Mouse (Mus musculus) gastrocnemius, postnatal 36 days (tissue): ENCODE measurements around the gene Lamtor5. TPM values are rescaled to one million over a fixed set of nuclear protein-coding genes. Genes with fewer than 3 reads are reported as not detected.
"Not testable (repeated sequence)": the region's sequence is repeated elsewhere in the genome, so short reads cannot be mapped to it uniquely, and the experiment has no call there.

Experiments used
- DNase-seq, 2 experiments: peaks; one replicate each; pipeline ENCODE4 v3.0.0; 2022
- intact Hi-C: fragments of 180-260 bp; cut with DNase I; formaldehyde crosslinking; loops from one replicate; pipeline ENCODE4 v1.15.1; 2025
- total RNA-seq, 2 experiments: library from RNA; stranded (reverse); gene quantifications; 2 replicates each; pipeline ENCODE4 v1.2.3; 2021

Gene Lamtor5
- total RNA-seq, 2 experiments from 2014 or later = 50.4 to 58.4 TPM

GRCm38 (mm10) chr3:107260956-107261850, 17.5 kb upstream of the Lamtor5 start:
- intact Hi-C loops = no loop called here
- peak in 1 of 2 experiments; percentile 48 for DNase-seq

GRCm38 (mm10) chr3:107261851-107262165, 16.9 kb upstream of the Lamtor5 start:
- peak; percentile 32 to 45 for DNase-seq
- intact Hi-C loops = no loop called here

GRCm38 (mm10) chr3:107266814-107267345, 11.8 kb upstream of the Lamtor5 start:
- DNase-seq = no peak
- intact Hi-C loops = no loop called here

- DNase-seq = no peak
- intact Hi-C loops = no loop called here
These were observed 6.2 kb upstream of the Lamtor5 start for GRCm38 (mm10) chr3:107272433-107272832.

- intact Hi-C loops = loop anchor here (2.0 kb wide), 1 partner anchor 41 kb away; no protein-coding TSS in a partner anchor
- peak; percentile 41 to 48 for DNase-seq
These were observed 4.8 kb upstream of the Lamtor5 start for GRCm38 (mm10) chr3:107273820-107274219.

GRCm38 (mm10) chr3:107275351-107275750, 3.3 kb upstream of the Lamtor5 start:
- DNase-seq = no peak
- intact Hi-C loops = loop anchor here (2.0 to 5.0 kb wide), 2 partner anchors 43 to 187 kb away; no protein-coding TSS in a partner anchor

GRCm38 (mm10) chr3:107275996-107276395, 2.7 kb upstream of the Lamtor5 start:
- intact Hi-C loops = loop anchor here (2.0 to 5.0 kb wide), 2 partner anchors 43 to 186 kb away; no protein-coding TSS in a partner anchor
- DNase-seq = no peak

- intact Hi-C loops = loop anchor here (5.0 kb wide), 1 partner anchor 186 kb away; no protein-coding TSS in a partner anchor
These were observed 2.0 kb upstream of the Lamtor5 start for GRCm38 (mm10) chr3:107276626-107277025.

GRCm38 (mm10) chr3:107286123-107286522, 7.5 kb downstream of the Lamtor5 start:
- DNase-seq = no peak
- intact Hi-C loops = no loop called here

More at GRCm38 (mm10) chr3:107276626-107277025, 2.0 kb upstream of the Lamtor5 start:
- DNase-seq = no peak

GRCm38 (mm10) chr3:107287346-107287745, 8.7 kb downstream of the Lamtor5 start:
- intact Hi-C loops = no loop called here
- no peak for DNase-seq

- intact Hi-C loops = no loop called here
- DNase-seq = no peak
These were observed 12.2 kb downstream of the Lamtor5 start, which contains the start of gene Slc16a4 for GRCm38 (mm10) chr3:107290764-107291381. Slc16a4 (plus strand) TSS chr3:107291230.

- DNase-seq = no peak
- intact Hi-C loops = no loop called here
These were observed 17.2 kb downstream of the Lamtor5 start for GRCm38 (mm10) chr3:107295672-107296360.

- intact Hi-C loops = not testable (repeated sequence)
These were observed 18.3 kb downstream of the Lamtor5 start for GRCm38 (mm10) chr3:107296917-107297316.

GRCm38 (mm10) chr3:107317338-107317737, 38.7 kb downstream of the Lamtor5 start:
- DNase-seq = no peak
- intact Hi-C loops = no loop called here

More at GRCm38 (mm10) chr3:107296917-107297316, 18.3 kb downstream of the Lamtor5 start:
- DNase-seq = not testable (repeated sequence)

GRCm38 (mm10) chr3:107321141-107321540, 42.5 kb downstream of the Lamtor5 start:
- DNase-seq = no peak
- intact Hi-C loops = no loop called here

- intact Hi-C loops = no loop called here
- no peak for DNase-seq
These were observed 43.1 kb downstream of the Lamtor5 start for GRCm38 (mm10) chr3:107321776-107322175.

- intact Hi-C loops = no loop called here
These were observed 47.8 kb downstream of the Lamtor5 start for GRCm38 (mm10) chr3:107326442-107326841.

GRCm38 (mm10) chr3:107330503-107331424, 52.1 kb downstream of the Lamtor5 start:
- intact Hi-C loops = no loop called here
- no peak for DNase-seq

More at GRCm38 (mm10) chr3:107326442-107326841, 47.8 kb downstream of the Lamtor5 start:
- DNase-seq = no peak

- DNase-seq = no peak
- intact Hi-C loops = no loop called here
These were observed 53.1 kb downstream of the Lamtor5 start for GRCm38 (mm10) chr3:107331746-107332126.
